Mouse (Mus musculus) c-Kit-positive CD71-positive TER-119-negative erythroid progenitor cells, embryonic 14.5 days (primary cell): ENCODE measurements around the gene Gm17364.
"Not testable (repeated sequence)": the region's sequence is repeated elsewhere in the genome, so short reads cannot be mapped to it uniquely, and the experiment has no call there.

Experiments used
- DNase-seq: peaks from one replicate; pipeline ENCODE4 v3.0.0-alpha.2; 2013; ENCODE audit warnings: low read depth

The Gm17364 gene

GRCm38 (mm10) chr13:41273927-41274650, at the start of gene Gm17364:
Gene Gm17364, minus strand, starts transcription at chr13:41273977.
- no peak for DNase-seq

DNA sequence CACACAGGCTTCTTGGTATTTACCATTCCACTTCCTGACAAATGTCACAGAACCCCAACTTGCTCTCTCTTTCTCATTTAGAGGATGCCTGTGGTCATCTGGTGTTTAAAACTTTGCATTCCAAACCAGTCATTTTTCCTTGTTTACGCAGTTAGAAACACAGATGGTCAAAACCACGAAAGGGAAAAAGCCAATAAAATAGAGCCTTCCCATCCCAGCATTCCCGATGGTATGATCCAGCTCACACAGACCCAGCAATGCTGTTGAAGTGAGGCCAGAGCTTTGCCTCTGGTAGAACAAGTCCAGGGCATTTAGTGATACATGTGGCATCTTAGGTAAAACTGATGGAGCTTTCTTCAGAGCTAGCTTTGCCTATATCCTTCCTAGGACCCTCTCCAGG, 47.7 kb upstream of the Gm17364 start:
- no peak for DNase-seq

GRCm38 (mm10) chr13:41320749-41321148, 47.0 kb upstream of the Gm17364 start:
- no peak for DNase-seq

GRCm38 (mm10) chr13:41302716-41303115, 28.9 kb upstream of the Gm17364 start:
- peak; percentile 53 for DNase-seq

DNA sequence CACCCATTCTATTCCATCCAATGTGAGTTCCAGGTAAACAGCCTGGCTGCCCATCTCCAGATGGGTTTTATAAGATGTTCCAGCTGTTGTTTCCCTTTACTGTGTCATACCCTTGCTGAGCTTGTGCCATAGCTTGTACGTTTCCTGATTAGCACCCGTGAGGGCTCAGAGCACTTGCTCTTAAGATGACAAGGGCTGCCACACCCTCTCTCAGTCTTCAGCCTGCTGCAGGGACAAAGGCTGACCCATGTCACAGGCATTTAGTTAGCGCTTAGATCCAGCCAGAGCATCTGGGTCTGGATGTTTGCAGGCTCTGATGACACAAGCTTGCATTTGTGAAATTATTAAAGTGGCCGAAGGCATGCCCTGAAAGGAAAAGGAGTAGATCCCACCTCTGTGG, 26.3 kb upstream of the Gm17364 start:
- no peak for DNase-seq

GRCm38 (mm10) chr13:41298996-41299395, 25.2 kb upstream of the Gm17364 start:
- no peak for DNase-seq

- no peak for DNase-seq
These were observed 24.8 kb upstream of the Gm17364 start for GRCm38 (mm10) chr13:41298533-41298932.

DNA sequence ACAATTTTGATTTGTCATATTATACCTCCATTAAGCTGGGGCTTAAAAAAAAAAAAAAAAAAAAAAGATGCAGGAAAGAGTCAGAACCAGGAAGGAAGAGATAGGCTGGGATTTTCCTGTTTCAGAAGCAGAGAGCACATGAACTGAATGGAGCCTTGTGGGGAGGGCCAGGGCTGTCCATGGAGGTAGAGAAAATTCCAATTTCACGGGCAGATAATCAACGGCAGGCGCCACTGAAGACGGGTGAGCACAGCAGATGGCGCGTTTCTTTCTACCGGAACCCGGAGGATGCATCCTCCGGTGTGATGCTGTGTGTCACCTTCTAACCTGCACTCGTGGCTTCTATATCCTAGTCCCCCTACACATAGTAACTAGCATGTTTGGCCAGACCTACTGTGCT, 22.6 kb upstream of the Gm17364 start:
- DNase-seq = no peak

GRCm38 (mm10) chr13:41295886-41296285, 22.1 kb upstream of the Gm17364 start:
- DNase-seq = no peak

GRCm38 (mm10) chr13:41293595-41293994, 19.8 kb upstream of the Gm17364 start:
- no peak for DNase-seq

- no peak for DNase-seq
These were observed 17.7 kb upstream of the Gm17364 start for GRCm38 (mm10) chr13:41291466-41291974.

- DNase-seq = no peak
These were observed 12.5 kb upstream of the Gm17364 start for GRCm38 (mm10) chr13:41286285-41286684.

DNA sequence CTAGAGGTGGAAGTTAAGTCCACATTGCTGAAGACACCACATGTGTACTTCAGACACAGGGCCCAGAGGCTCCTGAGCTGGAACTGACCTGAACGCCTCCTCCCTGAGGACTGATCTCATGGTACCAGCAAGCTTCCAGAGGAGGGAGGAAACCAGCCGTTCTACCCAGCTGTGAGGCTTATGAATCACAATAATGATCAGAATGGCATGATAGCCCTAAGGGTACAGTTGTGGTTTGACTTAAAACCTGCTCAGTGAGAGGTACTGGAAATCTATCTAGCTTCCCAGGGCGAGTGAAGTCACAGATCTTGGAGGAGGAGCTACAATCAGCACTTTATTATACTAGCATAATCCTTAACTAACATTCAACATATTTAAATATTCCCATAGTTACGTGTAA, 11.7 kb upstream of the Gm17364 start:
- DNase-seq = no peak

- peak; percentile 55 for DNase-seq
These were observed 9.5 kb upstream of the Gm17364 start for GRCm38 (mm10) chr13:41283256-41283655.

- no peak for DNase-seq
These were observed 6.9 kb upstream of the Gm17364 start for GRCm38 (mm10) chr13:41280696-41281095.

DNA sequence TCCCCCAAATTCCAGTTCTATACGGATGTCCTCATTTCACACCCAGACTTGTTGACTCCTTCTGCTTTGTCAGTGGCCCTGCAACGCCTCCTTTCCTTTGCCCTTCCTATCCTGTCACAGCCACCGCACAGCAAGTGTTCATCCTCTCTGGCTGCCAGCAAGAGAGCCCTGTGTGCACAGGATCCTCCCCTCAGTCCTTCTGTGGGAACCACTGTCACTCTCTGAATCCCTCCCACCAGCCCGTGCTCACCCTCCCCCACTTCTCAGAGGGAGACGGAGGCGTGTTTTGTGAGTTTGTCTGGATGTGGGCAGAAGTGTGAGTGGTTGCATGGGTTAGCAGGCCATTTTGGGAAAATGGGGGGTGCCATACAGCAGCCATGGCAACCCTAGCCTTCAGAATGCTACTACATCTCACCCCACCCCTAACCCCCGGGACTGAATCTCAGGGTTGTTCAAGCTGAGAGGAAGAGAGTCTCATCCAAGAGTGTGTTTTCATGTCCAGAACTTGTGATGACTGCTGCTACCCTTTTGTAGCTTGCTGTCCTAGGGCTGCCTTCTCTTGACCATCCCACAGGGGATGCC, 5.9 kb downstream of the Gm17364 start:
- no peak for DNase-seq

GRCm38 (mm10) chr13:41263304-41264006, 10.3 kb downstream of the Gm17364 start:
- no peak for DNase-seq

DNA sequence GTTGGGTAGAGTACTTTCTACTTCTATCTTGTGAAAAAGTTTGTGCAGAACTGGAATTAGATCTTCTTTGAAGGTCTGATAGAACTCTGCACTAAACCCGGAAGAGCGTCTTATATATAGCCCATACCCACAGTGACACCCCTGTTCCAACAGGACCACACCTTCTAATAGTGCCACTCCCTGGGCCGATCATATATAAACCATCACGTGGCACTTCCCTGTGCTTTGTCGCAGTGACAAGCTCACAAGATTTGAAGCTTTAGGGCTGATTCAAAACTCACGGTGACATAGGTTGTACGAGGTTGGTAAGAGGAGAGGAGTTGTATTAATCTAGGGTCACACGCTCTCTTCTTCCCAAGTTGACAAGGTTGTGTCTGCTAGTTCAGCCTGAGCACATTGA, 12.2 kb downstream of the Gm17364 start:
- not testable (repeated sequence) for DNase-seq

- DNase-seq = no peak
These were observed 15.9 kb downstream of the Gm17364 start for GRCm38 (mm10) chr13:41257851-41258250.

GRCm38 (mm10) chr13:41256962-41257361, 16.8 kb downstream of the Gm17364 start:
- no peak for DNase-seq

- DNase-seq = no peak
These were observed 17.7 kb downstream of the Gm17364 start for GRCm38 (mm10) chr13:41256126-41256525.

- DNase-seq = no peak
These were observed 21.0 kb downstream of the Gm17364 start for GRCm38 (mm10) chr13:41252736-41253135.

DNA sequence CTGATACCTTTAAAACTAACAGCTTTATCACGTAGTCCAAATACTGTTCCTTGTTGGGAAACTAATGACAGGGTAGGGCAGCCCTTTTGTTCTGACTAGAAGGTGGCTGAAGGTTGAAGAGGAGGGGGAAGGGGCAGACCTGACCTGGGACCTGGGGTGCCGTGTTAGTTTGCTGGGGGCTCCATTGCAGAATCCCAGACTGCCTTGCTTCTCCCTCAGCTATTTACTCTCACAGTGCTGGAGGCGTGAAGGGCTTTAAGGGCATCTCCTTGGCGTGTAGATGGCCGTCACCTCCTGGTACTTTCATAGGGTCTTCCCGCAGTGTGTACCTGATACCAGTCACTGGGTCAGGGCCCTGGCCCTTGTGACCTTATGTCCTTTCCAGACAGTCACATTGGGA, 21.6 kb downstream of the Gm17364 start:
- DNase-seq = no peak
